Mouse (Mus musculus): ENCODE measurements around the gene Ttll1. TPM values are rescaled to one million over a fixed set of nuclear protein-coding genes. Genes with fewer than 3 reads are reported as not detected.

Ttll1 gene
- polyA plus RNA-seq, 1 experiment from 2014 or later: 6.0 TPM

DNA sequence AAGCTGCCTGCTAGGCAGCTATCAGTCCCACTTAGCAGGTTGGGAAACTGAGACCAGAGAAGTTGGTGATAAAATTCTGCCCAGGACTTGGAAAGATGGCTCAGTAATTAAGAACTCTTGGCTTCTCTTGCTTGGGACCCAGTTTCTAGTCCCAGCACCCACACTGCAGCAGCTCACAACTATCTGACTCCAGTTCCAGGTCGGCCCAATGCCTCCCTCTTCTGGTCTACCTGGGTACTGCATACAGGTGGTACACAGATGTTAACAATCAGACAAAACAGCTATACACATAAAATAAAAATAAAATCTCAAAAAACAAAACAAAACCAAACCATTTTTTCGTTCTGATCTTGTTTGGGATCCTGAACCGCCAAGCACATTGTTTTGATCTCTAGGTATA, 10.3 kb downstream of the Ttll1 start:
- Histone ChIP-seq H3K4me1 (replicated peaks; ENCODE audit: control insufficient read depth, insufficient read depth, low read length) (no peaks in the 10 kb centered on the region), H3K9me3 (ENCODE audit: control insufficient read depth) (no peaks in the 10 kb centered on the region), H3K27ac (ENCODE audit: low read depth, low read length) (no peak overlapping the region), H3K4me2 (replicated peaks; ENCODE audit: low read depth) (no peak overlapping the region), H3K4me3 (ENCODE audit: low read depth, low read length) (no peak overlapping the region), H3K36me3 (ENCODE audit: control insufficient read depth, insufficient read depth) (peaks cover 11% of the 10 kb centered on the region; the same call in 1 of the 2 replicates), H3K27me3 (replicated peaks; ENCODE audit: control insufficient read depth, insufficient read depth, low read length) (no peaks in the 10 kb centered on the region), H3K9ac (ENCODE audit: low read depth, low read length) (no peak overlapping the region)
- 65% methylated on average over 3 of the region's 3 CpGs for WGBS
- TF ChIP-seq CTCF (IDR thresholded peaks at IDR 0.05; ENCODE audit: low read depth): peak; percentile 75
- no peak for ATAC-seq

DNA sequence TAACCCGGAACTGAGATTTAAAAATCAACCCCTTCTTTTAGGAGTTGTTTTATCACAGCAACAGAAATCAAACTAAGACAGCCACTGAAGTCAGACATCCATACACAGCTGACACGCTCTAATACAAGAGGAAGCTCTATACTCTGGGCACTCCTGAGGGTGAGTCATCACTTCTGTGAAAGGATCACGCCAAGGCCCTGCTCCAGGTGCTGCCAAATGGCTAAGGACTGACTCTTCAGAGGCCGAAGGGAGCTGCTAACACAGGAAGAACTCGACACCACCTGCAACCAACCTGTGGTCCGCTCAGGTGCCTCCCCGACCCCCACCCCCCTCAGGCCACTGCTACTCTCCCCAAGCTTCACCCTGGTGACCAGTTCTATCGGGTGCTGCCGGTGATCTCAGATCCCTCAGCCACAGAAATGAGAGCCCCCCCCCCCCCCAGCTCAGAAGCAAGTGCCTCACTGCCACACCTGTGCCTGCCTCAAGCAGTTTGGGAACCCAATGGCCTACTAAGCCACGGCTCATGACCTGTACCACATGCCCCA, 11.4 kb downstream of the Ttll1 start:
- Histone ChIP-seq H3K27ac (ENCODE audit: low read depth, low read length) (no peak overlapping the region), H3K9ac (ENCODE audit: low read depth, low read length) (no peak overlapping the region), H3K4me1 (replicated peaks; ENCODE audit: control insufficient read depth, insufficient read depth, low read length) (no peaks in the 10 kb centered on the region), H3K4me3 (ENCODE audit: low read depth, low read length) (no peak overlapping the region), H3K27me3 (replicated peaks; ENCODE audit: control insufficient read depth, insufficient read depth, low read length) (no peaks in the 10 kb centered on the region), H3K9me3 (ENCODE audit: control insufficient read depth) (no peaks in the 10 kb centered on the region), H3K4me2 (replicated peaks; ENCODE audit: low read depth) (no peak overlapping the region), H3K36me3 (ENCODE audit: control insufficient read depth, insufficient read depth) (peaks cover 11% of the 10 kb centered on the region; the same call in 1 of the 2 replicates)
- TF ChIP-seq CTCF (IDR thresholded peaks at IDR 0.05; ENCODE audit: low read depth): no peak
- WGBS: 82% methylated on average over 10 of the region's 10 CpGs
- ATAC-seq: no peak

DNA sequence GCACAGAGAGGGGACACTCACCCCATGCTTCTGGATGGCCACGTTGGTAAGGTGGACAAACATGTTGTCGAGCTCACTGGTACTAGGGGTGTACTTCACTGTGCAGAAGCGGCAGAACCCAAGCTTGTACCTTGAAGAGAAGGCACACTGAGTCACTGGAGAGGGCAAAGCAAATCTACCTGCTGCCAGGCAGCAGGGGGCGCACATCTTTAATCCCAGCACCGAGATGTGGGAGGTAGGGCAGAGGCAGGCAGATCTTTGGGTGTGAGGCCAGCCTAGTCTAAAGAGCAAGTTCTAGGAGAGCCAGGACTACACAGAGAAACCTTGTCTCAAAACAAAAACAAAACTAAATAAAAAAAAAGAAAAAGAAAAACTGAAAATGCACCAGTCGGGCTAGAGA, 13.4 kb downstream of the Ttll1 start:
- H3K27ac ChIP-seq (ENCODE audit: low read depth, low read length): no peak overlapping the region
- H3K4me3 ChIP-seq (ENCODE audit: low read depth, low read length): no peak overlapping the region
- no peaks in the 10 kb centered on the region for H3K27me3 ChIP-seq (replicated peaks; ENCODE audit: control insufficient read depth, insufficient read depth, low read length)
- peak; percentile 41 for TF ChIP-seq CTCF (IDR thresholded peaks at IDR 0.05; ENCODE audit: low read depth)
- WGBS: 91% methylated on average over 6 of the region's 6 CpGs
- H3K36me3 ChIP-seq (ENCODE audit: control insufficient read depth, insufficient read depth): peaks cover 9% of the 10 kb centered on the region; the same call in 1 of the 2 replicates
- H3K4me1 ChIP-seq (replicated peaks; ENCODE audit: control insufficient read depth, insufficient read depth, low read length): no peaks in the 10 kb centered on the region
- H3K9ac ChIP-seq (ENCODE audit: low read depth, low read length): no peak overlapping the region
- H3K4me2 ChIP-seq (replicated peaks; ENCODE audit: low read depth): no peak overlapping the region
- no peaks in the 10 kb centered on the region for H3K9me3 ChIP-seq (ENCODE audit: control insufficient read depth)
- ATAC-seq: no peak

DNA sequence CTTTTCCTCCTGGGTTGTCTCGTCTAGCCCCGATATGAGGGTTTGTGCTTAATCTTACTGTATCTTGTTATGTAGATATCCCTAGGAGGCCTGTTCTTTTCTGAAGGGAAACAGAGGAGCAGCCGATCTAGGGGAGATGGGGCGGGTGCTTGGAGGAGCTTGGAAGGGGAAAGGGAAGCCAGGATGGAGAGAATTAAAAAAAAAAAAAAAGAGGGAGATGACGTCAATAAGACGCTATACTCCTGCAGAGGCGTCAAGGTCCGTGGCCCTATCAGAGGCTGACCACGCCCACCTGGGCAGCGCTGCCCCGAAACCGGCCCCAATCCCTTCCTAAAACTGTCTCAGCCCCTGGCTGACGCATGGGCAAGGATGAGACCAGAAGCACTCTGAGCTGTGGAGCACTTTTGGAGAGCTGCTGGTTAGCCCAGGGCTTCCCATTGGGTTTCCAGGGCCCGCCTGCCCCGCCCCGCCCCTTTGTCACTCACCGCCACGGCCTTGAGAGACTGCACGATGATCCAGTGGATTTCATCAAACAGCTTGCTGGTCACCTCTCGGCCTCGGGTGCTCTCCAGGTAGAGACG, 14.8 kb downstream of the Ttll1 start:
- H3K9ac ChIP-seq (ENCODE audit: low read depth, low read length): no peak overlapping the region
- H3K27me3 ChIP-seq (replicated peaks; ENCODE audit: control insufficient read depth, insufficient read depth, low read length): no peaks in the 10 kb centered on the region
- no peak overlapping the region for H3K4me3 ChIP-seq (ENCODE audit: low read depth, low read length)
- no peak overlapping the region for H3K4me2 ChIP-seq (replicated peaks; ENCODE audit: low read depth)
- no peaks in the 10 kb centered on the region for H3K4me1 ChIP-seq (replicated peaks; ENCODE audit: control insufficient read depth, insufficient read depth, low read length)
- no peaks in the 10 kb centered on the region for H3K9me3 ChIP-seq (ENCODE audit: control insufficient read depth)
- H3K27ac ChIP-seq (ENCODE audit: low read depth, low read length): no peak overlapping the region
- no peak for ATAC-seq
- 0 out of 2 replicates have a peak, but pooled peaks cover 7% of the 10 kb centered on the region for H3K36me3 ChIP-seq (ENCODE audit: control insufficient read depth, insufficient read depth)
- 67% methylated on average over 22 of the region's 22 CpGs for WGBS
- TF ChIP-seq CTCF (IDR thresholded peaks at IDR 0.05; ENCODE audit: low read depth): no peak

DNA sequence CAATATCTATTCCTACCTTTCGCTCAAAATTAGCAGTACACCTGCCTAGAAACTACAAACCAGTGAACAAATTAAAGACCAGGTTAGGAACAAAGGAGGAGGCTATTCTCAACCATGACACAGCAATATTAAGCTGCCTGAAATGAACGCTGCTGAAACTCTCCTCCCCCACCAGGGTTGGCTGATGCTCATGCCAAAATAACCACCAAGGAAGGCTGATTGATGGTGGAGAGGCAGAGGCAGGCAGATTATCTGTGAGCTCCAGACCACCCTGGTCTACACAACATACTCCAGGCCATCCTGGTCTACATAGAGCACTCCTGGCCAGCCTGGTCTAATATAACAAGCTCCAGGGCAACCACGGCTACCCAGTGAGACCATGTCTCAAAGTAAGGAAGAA, 15.5 kb downstream of the Ttll1 start:
- Histone ChIP-seq H3K4me1 (replicated peaks; ENCODE audit: control insufficient read depth, insufficient read depth, low read length) (no peaks in the 10 kb centered on the region), H3K36me3 (ENCODE audit: control insufficient read depth, insufficient read depth) (0 out of 2 replicates have a peak, but pooled peaks cover 7% of the 10 kb centered on the region), H3K27me3 (replicated peaks; ENCODE audit: control insufficient read depth, insufficient read depth, low read length) (no peaks in the 10 kb centered on the region), H3K4me3 (ENCODE audit: low read depth, low read length) (no peak overlapping the region), H3K9me3 (ENCODE audit: control insufficient read depth) (no peaks in the 10 kb centered on the region), H3K9ac (ENCODE audit: low read depth, low read length) (no peak overlapping the region), H3K27ac (ENCODE audit: low read depth, low read length) (no peak overlapping the region), H3K4me2 (replicated peaks; ENCODE audit: low read depth) (no peak overlapping the region)
- no peak for TF ChIP-seq CTCF (IDR thresholded peaks at IDR 0.05; ENCODE audit: low read depth)
- ATAC-seq: no peak
- WGBS: 91% methylated on average over 3 of the region's 3 CpGs

DNA sequence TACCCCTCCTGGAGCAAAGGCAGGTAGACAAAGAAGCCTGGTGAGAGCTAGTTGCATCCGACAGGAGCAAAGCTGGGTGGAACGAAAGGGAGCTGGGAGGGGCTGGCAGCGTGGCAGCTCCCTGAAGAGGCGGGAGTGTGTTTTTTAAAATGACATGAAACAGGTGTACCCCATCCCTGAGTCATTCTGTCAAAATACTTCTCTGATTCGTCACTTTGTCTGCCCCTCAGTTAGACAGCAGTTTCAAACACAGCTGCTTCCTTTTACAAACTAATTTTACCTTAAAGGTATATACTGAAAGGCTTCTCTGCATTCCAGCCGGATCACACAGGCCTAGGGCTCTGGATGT, 16.1 kb downstream of the Ttll1 start:
- Histone ChIP-seq H3K4me3 (ENCODE audit: low read depth, low read length) (no peak overlapping the region), H3K4me1 (replicated peaks; ENCODE audit: control insufficient read depth, insufficient read depth, low read length) (no peaks in the 10 kb centered on the region), H3K4me2 (replicated peaks; ENCODE audit: low read depth) (no peak overlapping the region), H3K9ac (ENCODE audit: low read depth, low read length) (no peak overlapping the region), H3K36me3 (ENCODE audit: control insufficient read depth, insufficient read depth) (0 out of 2 replicates have a peak, but pooled peaks cover 7% of the 10 kb centered on the region), H3K27ac (ENCODE audit: low read depth, low read length) (no peak overlapping the region), H3K9me3 (ENCODE audit: control insufficient read depth) (no peaks in the 10 kb centered on the region), H3K27me3 (replicated peaks; ENCODE audit: control insufficient read depth, insufficient read depth, low read length) (no peaks in the 10 kb centered on the region)
- no peak for ATAC-seq
- no peak for TF ChIP-seq CTCF (IDR thresholded peaks at IDR 0.05; ENCODE audit: low read depth)
- 77% methylated on average over 6 of the region's 6 CpGs for WGBS
